Mouse (Mus musculus) MEL (cell line): ENCODE results near the gene Gm10428. TPM values are rescaled to one million over a fixed set of nuclear protein-coding genes. Genes with fewer than 3 reads are reported as not detected.

ENCODE experiments used
- DNase-seq: peaks from one replicate; pipeline ENCODE4 v3.0.0; 2011; ENCODE audit warnings: low read depth, low spot score
- H3K27ac ChIP-seq: 2 replicates; pipeline ENCODE4 v1.5.1; 2012; ENCODE audit warnings: low read depth, mild to moderate bottlenecking, control low read depth, low read length, moderate library complexity; ENCODE audit not compliant: control insufficient read depth
- H3K27me3 ChIP-seq, 2 experiments: fragments of 150-350 bp in 1 of 2; sonication (generic) in 1 of 2; 2 replicates each; pipeline ENCODE4 v1.6.1; 2012; ENCODE audit warnings: low read length in 2 of 2, mild to moderate bottlenecking in 2 of 2, improper control_type of control experiment in 1 of 2, moderate library complexity in 1 of 2; ENCODE audit not compliant: insufficient read depth in 2 of 2, control insufficient read depth in 1 of 2
- H3K36me3 ChIP-seq, 2 experiments: 2 replicates each; pipeline ENCODE4 v1.6.1; 2012 to 2014; ENCODE audit warnings: low read length in 2 of 2, improper control_type of control experiment in 1 of 2, inconsistent platforms in 1 of 2, mild to moderate bottlenecking in 1 of 2; ENCODE audit not compliant: insufficient read depth in 2 of 2, control insufficient read depth in 1 of 2
- H3K4me1 ChIP-seq, 2 experiments: fragments of 150-350 bp in 1 of 2; sonication (generic) in 1 of 2; 2 replicates each; pipeline ENCODE4 v1.6.1; 2012; ENCODE audit warnings: low read length in 2 of 2, improper control_type of control experiment in 1 of 2, mild to moderate bottlenecking in 1 of 2; ENCODE audit not compliant: insufficient read depth in 2 of 2, control insufficient read depth in 1 of 2
- H3K4me3 ChIP-seq, 2 experiments: fragments of 150-350 bp in 1 of 2; sonication (generic) in 1 of 2; 2 replicates each; pipeline ENCODE4 v1.5.1; 2012; ENCODE audit warnings: low read depth in 2 of 2, low read length in 2 of 2, mild to moderate bottlenecking in 2 of 2, moderate library complexity in 2 of 2, control low read depth in 1 of 2, improper control_type of control experiment in 1 of 2; ENCODE audit not compliant: control insufficient read depth in 1 of 2, insufficient read depth in 1 of 2
- H3K79me2 ChIP-seq: 2 replicates; pipeline ENCODE4 v1.6.1; 2012; ENCODE audit warnings: mild to moderate bottlenecking, low read length, moderate library complexity; ENCODE audit not compliant: control insufficient read depth, poor library complexity, insufficient read depth
- H3K9ac ChIP-seq: 2 replicates; pipeline ENCODE4 v1.6.1; 2012; ENCODE audit warnings: low read depth, mild to moderate bottlenecking, control low read depth, low read length, moderate library complexity; ENCODE audit not compliant: control insufficient read depth, poor library complexity, severe bottlenecking
- H3K9me3 ChIP-seq: fragments of 150-350 bp; sonication (generic); replicated peaks from 2 replicates; pipeline ENCODE4 v1.6.1; 2012; ENCODE audit warnings: mild to moderate bottlenecking, low read length, improper control_type of control experiment, moderate library complexity; ENCODE audit not compliant: insufficient read depth
- BHLHE40 ChIP-seq: IDR thresholded peaks from 2 replicates; pipeline ENCODE4 v1.6.1; 2012; ENCODE audit warnings: low read depth, mild to moderate bottlenecking, inconsistent platforms, low read length, improper control_type of control experiment, borderline replicate concordance
- CTCF ChIP-seq, 3 experiments: IDR thresholded peaks in 2 of 3; conservative IDR thresholded peaks in 1 of 3; 2 replicates each; pipeline ENCODE4 v1.5.1; 2011 to 2012; ENCODE audit warnings: low read length in 3 of 3, low read depth in 2 of 3, mild to moderate bottlenecking in 2 of 3, improper control_type of control experiment in 1 of 3, inconsistent platforms in 1 of 3, mixed read lengths in 1 of 3, moderate library complexity in 1 of 3; ENCODE audit not compliant: control insufficient read depth in 1 of 3, insufficient read depth in 1 of 3, poor library complexity in 1 of 3, severe bottlenecking in 1 of 3
- ELF1 ChIP-seq: IDR thresholded peaks from 2 replicates; pipeline ENCODE4 v1.6.1; 2014; ENCODE audit warnings: low read depth, mild to moderate bottlenecking, inconsistent platforms, low read length, improper control_type of control experiment, moderate library complexity
- ETS1 ChIP-seq: IDR thresholded peaks from 2 replicates; pipeline ENCODE4 v1.6.1; 2012; ENCODE audit warnings: low read depth, mild to moderate bottlenecking, inconsistent platforms, low read length, improper control_type of control experiment, moderate library complexity
- GABPA ChIP-seq: IDR thresholded peaks from 2 replicates; pipeline ENCODE4 v1.6.1; 2012; ENCODE audit warnings: low read depth, mild to moderate bottlenecking, inconsistent platforms, low read length, improper control_type of control experiment, moderate library complexity
- GATA1 ChIP-seq: IDR thresholded peaks from 2 replicates; pipeline ENCODE4 v1.6.1; 2011; ENCODE audit warnings: low read depth, low read length, improper control_type of control experiment
- JUND ChIP-seq: IDR thresholded peaks from 2 replicates; pipeline ENCODE4 v1.6.1; 2011; ENCODE audit warnings: low read depth, mild to moderate bottlenecking, improper control_type of control experiment, low read length
- KAT2A ChIP-seq: conservative IDR thresholded peaks from 2 replicates; pipeline ENCODE4 v1.6.1; 2012; ENCODE audit warnings: low read depth, low read length, improper control_type of control experiment, inconsistent platforms
- MAZ ChIP-seq: IDR thresholded peaks from 2 replicates; pipeline ENCODE4 v1.6.1; 2012; ENCODE audit warnings: low read depth, mild to moderate bottlenecking, inconsistent platforms, low read length, improper control_type of control experiment
- MEF2A ChIP-seq: IDR thresholded peaks from 2 replicates; pipeline ENCODE4 v1.6.1; 2014; ENCODE audit warnings: low read depth, mild to moderate bottlenecking, inconsistent platforms, low read length, improper control_type of control experiment; ENCODE audit not compliant: poor library complexity, insufficient replicate concordance, severe bottlenecking; ENCODE audit errors: extremely low read depth
- MXI1 ChIP-seq: IDR thresholded peaks from 2 replicates; pipeline ENCODE4 v1.6.1; 2011; ENCODE audit warnings: mild to moderate bottlenecking, low read depth, low read length, improper control_type of control experiment
- MYC ChIP-seq: IDR thresholded peaks from 2 replicates; pipeline ENCODE4 v1.6.1; 2011; ENCODE audit warnings: low read depth, mild to moderate bottlenecking, low read length, improper control_type of control experiment, moderate library complexity
- NRF1 ChIP-seq: IDR thresholded peaks from 2 replicates; pipeline ENCODE4 v1.6.1; 2014; ENCODE audit warnings: low read depth, mild to moderate bottlenecking, inconsistent platforms, low read length, improper control_type of control experiment, moderate library complexity; ENCODE audit not compliant: poor library complexity, insufficient read depth, severe bottlenecking
- POLR2A ChIP-seq, 2 experiments: IDR thresholded peaks; 2 replicates each; pipeline ENCODE4 v1.6.1; 2011 to 2012; ENCODE audit warnings: low read length in 2 of 2, mild to moderate bottlenecking in 2 of 2, control low read depth in 1 of 2, improper control_type of control experiment in 1 of 2, low read depth in 1 of 2, moderate library complexity in 1 of 2; ENCODE audit not compliant: control insufficient read depth in 1 of 2, insufficient read depth in 1 of 2, poor library complexity in 1 of 2
- RAD21 ChIP-seq: IDR thresholded peaks from 2 replicates; pipeline ENCODE4 v1.6.1; 2011; ENCODE audit warnings: mild to moderate bottlenecking, low read depth, low read length, improper control_type of control experiment
- SIN3A ChIP-seq: IDR thresholded peaks from 2 replicates; pipeline ENCODE4 v1.6.1; 2012; ENCODE audit warnings: low read length, improper control_type of control experiment, inconsistent platforms
- SMC3 ChIP-seq: IDR thresholded peaks from 2 replicates; pipeline ENCODE4 v1.6.1; 2011; ENCODE audit warnings: low read depth, low read length, improper control_type of control experiment
- TAL1 ChIP-seq: IDR thresholded peaks from 2 replicates; pipeline ENCODE4 v1.6.1; 2012; ENCODE audit warnings: mild to moderate bottlenecking, inconsistent platforms, low read length, moderate library complexity, mixed read lengths
- TBP ChIP-seq: IDR thresholded peaks from 2 replicates; pipeline ENCODE4 v1.8.0; 2011; ENCODE audit warnings: low read depth, low read length, improper control_type of control experiment
- TCF12 ChIP-seq: IDR thresholded peaks from 2 replicates; pipeline ENCODE4 v1.6.1; 2014; ENCODE audit warnings: low read depth, mild to moderate bottlenecking, inconsistent platforms, low read length, improper control_type of control experiment, moderate library complexity
- UBTF ChIP-seq: IDR thresholded peaks from 2 replicates; pipeline ENCODE4 v1.6.1; 2012; ENCODE audit warnings: low read depth, mild to moderate bottlenecking, inconsistent platforms, low read length, improper control_type of control experiment, moderate library complexity, borderline replicate concordance; ENCODE audit not compliant: insufficient read depth
- ZC3H11A ChIP-seq: IDR thresholded peaks from 2 replicates; pipeline ENCODE4 v1.6.1; 2012; ENCODE audit warnings: low read depth, mild to moderate bottlenecking, inconsistent platforms, low read length, improper control_type of control experiment
- ZKSCAN1 ChIP-seq: IDR thresholded peaks from 2 replicates; pipeline ENCODE4 v1.6.1; 2012; ENCODE audit warnings: low read depth, mild to moderate bottlenecking, inconsistent platforms, low read length, improper control_type of control experiment, moderate library complexity
- ZMIZ1 ChIP-seq: IDR thresholded peaks from 2 replicates; pipeline ENCODE4 v1.6.1; 2012; ENCODE audit warnings: low read depth, mild to moderate bottlenecking, inconsistent platforms, low read length, improper control_type of control experiment, moderate library complexity
- ZNF384 ChIP-seq: IDR thresholded peaks from 2 replicates; pipeline ENCODE4 v1.6.1; 2012; ENCODE audit warnings: low read depth, mild to moderate bottlenecking, inconsistent platforms, low read length, improper control_type of control experiment
- polyA plus RNA-seq, 2 experiments: library from polyadenylated mRNA; stranded (reverse) in 1 of 2; unstranded in 1 of 2; fragments of >175 nt in 1 of 2; fragments of >200 nt in 1 of 2; gene quantifications; 2 replicates each; pipeline versions ENCODE4 v1.2.1 to v1.2.4; 2012; ENCODE audit warnings: low replicate concordance in 2 of 2, low read depth in 1 of 2; ENCODE audit not compliant: insufficient read length in 2 of 2, insufficient read depth in 1 of 2, missing spikeins in 1 of 2
- total RNA-seq: library from RNA; depleted of rRNA; stranded (reverse); fragments of 300-350 nt; gene quantifications from 2 replicates; pipeline ENCODE4 v1.2.3, GENCODE M21; 2012

Gm10428 gene
- total and polyA plus RNA-seq, 3 experiments = not detected

DNA sequence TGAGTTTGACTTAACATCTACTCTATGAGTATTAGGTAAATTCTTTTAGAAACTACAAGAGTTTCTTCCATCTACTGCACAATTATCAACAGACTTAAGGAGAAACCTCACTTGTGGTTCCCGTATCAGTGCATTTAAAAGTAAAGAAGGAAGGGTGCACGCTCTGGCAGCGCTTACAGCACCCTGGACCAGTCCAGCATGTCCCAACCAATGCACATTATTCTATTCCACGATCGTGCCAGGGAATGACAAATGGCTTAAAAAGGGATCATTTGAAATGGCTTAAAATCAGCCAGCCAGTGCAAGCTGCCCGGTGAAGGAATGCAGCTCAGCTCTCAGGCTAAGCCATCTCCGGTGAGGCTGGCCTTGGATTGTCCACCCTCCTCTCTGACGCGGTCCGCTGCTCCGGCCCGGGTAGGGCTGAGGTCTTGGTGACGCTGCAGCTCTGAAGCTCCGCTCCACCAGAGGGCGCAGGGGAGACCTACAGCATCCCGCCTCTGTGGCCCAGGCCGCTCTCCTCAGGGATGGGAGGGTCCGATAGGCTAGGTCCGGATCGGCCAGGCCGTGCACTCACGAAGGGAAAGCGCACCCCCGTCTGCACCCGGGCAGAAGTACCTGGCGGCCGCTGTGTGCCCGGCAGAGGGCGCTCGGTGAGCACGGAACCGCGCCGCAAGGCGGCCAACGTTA is 3.7 kb downstream of the Gm10428 start:
- no peak overlapping the region for H3K4me3 ChIP-seq
- no peaks in the 10 kb centered on the region for H3K4me1 ChIP-seq
- H3K27ac ChIP-seq = no peak overlapping the region
- H3K9me3 ChIP-seq = no peaks in the 10 kb centered on the region
- no peaks in the 10 kb centered on the region for H3K79me2 ChIP-seq
- H3K27me3 ChIP-seq = no peaks in the 10 kb centered on the region; a peak in 1 of 4 replicates
- no peaks in the 10 kb centered on the region for H3K36me3 ChIP-seq
- DNase-seq = peak; percentile 86
- no peak overlapping the region for H3K9ac ChIP-seq
- TF ChIP-seq MAZ = peak; percentile 75; the same call in 1 of the 2 replicates
- TF ChIP-seq ELF1 = no peak
- TF ChIP-seq KAT2A = no peak
- TF ChIP-seq MXI1 = no peak
- TF ChIP-seq TCF12 = peak; percentile 9; the same call in 1 of the 2 replicates
- 0 out of 2 replicates have a peak, but pooled peaks have one; percentile 26 for TF ChIP-seq TBP
- peak; percentile 97 for TF ChIP-seq SMC3
- TF ChIP-seq RAD21 = peak; percentile 98
- TF ChIP-seq CTCF (IDR thresholded peaks at IDR 0.05 in 2 of 3, conservative IDR thresholded peaks at IDR 0.05 in 1 of 3; ENCODE audit: control insufficient read depth in 1 of 3, insufficient read depth in 1 of 3, low read depth in 2 of 3, low read length in 3 of 3, poor library complexity in 1 of 3, severe bottlenecking in 1 of 3) = peak; percentile 76 to 96 (median 92)
- peak; percentile 89 for TF ChIP-seq ZC3H11A
- TF ChIP-seq, all 39 proteins: peak for 7

DNA sequence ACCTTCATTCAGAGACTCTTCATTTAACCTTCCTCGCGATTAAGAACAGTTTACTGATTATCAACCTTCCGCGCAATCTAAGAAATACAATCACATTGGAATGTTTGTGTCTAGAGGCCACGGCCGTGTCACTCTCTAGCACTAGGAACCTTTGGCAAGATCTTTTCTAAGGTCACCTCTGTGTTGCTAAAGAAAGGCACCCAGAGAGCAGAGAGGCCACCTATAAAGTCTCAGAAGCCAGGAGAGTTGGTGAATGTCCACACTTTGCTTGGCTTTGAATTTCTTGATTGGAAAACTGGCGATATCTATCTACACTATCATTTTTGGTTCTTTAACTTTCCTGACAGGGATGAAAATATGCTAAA is 4.2 kb downstream of the Gm10428 start:
- Histone ChIP-seq H3K4me3 (no peak overlapping the region), H3K9ac (no peak overlapping the region), H3K4me1 (no peaks in the 10 kb centered on the region), H3K9me3 (no peaks in the 10 kb centered on the region), H3K27ac (no peak overlapping the region), H3K27me3 (no peaks in the 10 kb centered on the region; a peak in 1 of 4 replicates), H3K79me2 (no peaks in the 10 kb centered on the region), H3K36me3 (no peaks in the 10 kb centered on the region)
- no peak for DNase-seq
- TF ChIP-seq ZKSCAN1 = no peak
- TF ChIP-seq BHLHE40 = 0 out of 2 replicates have a peak, but pooled peaks have one; percentile 14

DNA sequence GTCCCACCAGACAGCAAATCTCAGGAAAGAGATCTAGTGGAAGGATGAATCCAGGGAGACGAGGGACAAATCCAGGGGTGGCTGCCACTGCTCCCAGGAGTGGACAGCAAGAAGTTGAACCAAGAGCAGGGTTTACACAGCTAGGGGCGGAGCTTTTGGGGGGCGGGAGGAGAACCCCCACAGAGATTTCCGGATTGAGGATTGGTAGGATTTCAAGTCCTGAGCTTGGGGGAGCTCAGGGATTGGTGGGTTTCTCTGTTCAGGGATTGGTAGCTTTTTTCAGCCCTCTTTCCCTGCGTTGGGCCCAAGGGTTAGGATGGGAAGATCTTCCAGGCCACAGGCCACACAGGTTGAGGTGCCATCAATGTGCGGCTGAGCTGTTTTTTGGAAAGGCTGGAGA is 5.0 kb downstream of the Gm10428 start:
- no peaks in the 10 kb centered on the region for H3K27me3 ChIP-seq
- H3K79me2 ChIP-seq = no peaks in the 10 kb centered on the region
- H3K9ac ChIP-seq = no peak overlapping the region
- DNase-seq = no peak
- H3K9me3 ChIP-seq = no peaks in the 10 kb centered on the region
- no peaks in the 10 kb centered on the region for H3K4me1 ChIP-seq
- H3K4me3 ChIP-seq = no peak overlapping the region
- no peaks in the 10 kb centered on the region for H3K36me3 ChIP-seq
- H3K27ac ChIP-seq = no peak overlapping the region
- TF ChIP-seq MEF2A (no peak), ETS1 (no peak), SMC3 (no peak), MYC (no peak), TCF12 (no peak), TAL1 (no peak), JUND (no peak), POLR2A (IDR thresholded peaks at IDR 0.05; ENCODE audit: control insufficient read depth in 1 of 2, insufficient read depth in 1 of 2, low read depth in 1 of 2, low read length in 2 of 2, poor library complexity in 1 of 2) (no peak), ZNF384 (no peak), GATA1 (no peak), ELF1 (no peak), NRF1 (no peak), SIN3A (no peak), GABPA (no peak), KAT2A (no peak), ZMIZ1 (no peak), UBTF (no peak)
